Mouse (Mus musculus) embryonic fibroblast, embryonic 13.5 days (primary cell): Measurements from ENCODE around the gene Slc26a8. TPM values are rescaled to one million over a fixed set of nuclear protein-coding genes. Genes with fewer than 3 reads are reported as not detected.
"Not testable (repeated sequence)": the region's sequence is repeated elsewhere in the genome, so short reads cannot be mapped to it uniquely, and the experiment has no call there.

Source experiments
- H3K27ac ChIP-seq: 2 replicates; pipeline ENCODE4 v1.5.1; 2012; ENCODE audit warnings: low read length, control low read depth, inconsistent platforms; ENCODE audit not compliant: insufficient read depth
- H3K4me1 ChIP-seq: 2 replicates; pipeline ENCODE4 v1.6.1; 2011; ENCODE audit warnings: low read length; ENCODE audit not compliant: control insufficient read depth, insufficient read depth
- H3K4me3 ChIP-seq: 2 replicates; pipeline ENCODE4 v1.5.1; 2011; ENCODE audit warnings: mild to moderate bottlenecking, control low read depth, low read length; ENCODE audit not compliant: insufficient read depth
- CTCF ChIP-seq: IDR thresholded peaks from 2 replicates; pipeline ENCODE4 v1.5.1; 2011; ENCODE audit warnings: mild to moderate bottlenecking, control low read depth, low read length, moderate library complexity, borderline replicate concordance; ENCODE audit not compliant: insufficient read depth
- POLR2A ChIP-seq: IDR thresholded peaks from 2 replicates; pipeline ENCODE4 v1.6.1; 2011; ENCODE audit warnings: low read depth, mild to moderate bottlenecking, control low read depth, low read length, moderate library complexity
- polyA plus RNA-seq: library from polyadenylated mRNA; stranded (reverse); fragments of >200 nt; gene quantifications from 2 replicates; pipeline ENCODE4 v1.2.4, GENCODE M21; 2011; ENCODE audit warnings: low read depth; ENCODE audit not compliant: missing spikeins, insufficient read length

Slc26a8 gene
- 0.67 and 1.0 TPM in 2 replicates for polyA plus RNA-seq

GRCm38 (mm10) chr17:28689586-28690283, at the start of gene Slc26a8:
Gene Slc26a8, minus strand, starts transcription at chr17:28690233.
- TF ChIP-seq CTCF (no peak), POLR2A (no peak)
- Histone ChIP-seq H3K4me3 (peak within 1 kb of the TSS; percentile 48), H3K27ac (0 out of 2 replicates have a peak within 1 kb of the TSS, but pooled peaks have one; percentile 7), H3K4me1 (peaks cover 7% of the 10 kb centered on the region)

GRCm38 (mm10) chr17:28739244-28739643, 49.2 kb upstream of the Slc26a8 start:
- Histone ChIP-seq H3K27ac (no peak overlapping the region), H3K4me3 (no peak overlapping the region), H3K4me1 (no peaks in the 10 kb centered on the region)
- no peak for TF ChIP-seq CTCF
- no peak for TF ChIP-seq POLR2A

- TF ChIP-seq CTCF = no peak
- TF ChIP-seq POLR2A = no peak
- no peak overlapping the region for H3K4me3 ChIP-seq
- no peak overlapping the region for H3K27ac ChIP-seq
- H3K4me1 ChIP-seq = no peaks in the 10 kb centered on the region
Measured at GRCm38 (mm10) chr17:28737973-28738372, 47.9 kb upstream of the Slc26a8 start.

- no peak for TF ChIP-seq CTCF
- no peak overlapping the region for H3K27ac ChIP-seq
- H3K4me1 ChIP-seq = no peaks in the 10 kb centered on the region
- H3K4me3 ChIP-seq = no peak overlapping the region
Measured at GRCm38 (mm10) chr17:28736486-28736885, 46.5 kb upstream of the Slc26a8 start.

GRCm38 (mm10) chr17:28735317-28736105, 45.5 kb upstream of the Slc26a8 start:
- H3K4me1 ChIP-seq = no peaks in the 10 kb centered on the region
- no peak for TF ChIP-seq POLR2A
- no peak for TF ChIP-seq CTCF
- H3K27ac ChIP-seq = no peak overlapping the region
- no peak overlapping the region for H3K4me3 ChIP-seq

- not testable (repeated sequence) for H3K4me1 ChIP-seq, H3K27ac ChIP-seq
Measured at GRCm38 (mm10) chr17:28727511-28727910, 37.5 kb upstream of the Slc26a8 start.

GRCm38 (mm10) chr17:28725783-28726182, 35.8 kb upstream of the Slc26a8 start, which contains the start of gene AC170998.1:
Gene AC170998.1, plus strand, starts transcription at chr17:28726083.
- no peak within 1 kb of the TSS for H3K4me3 ChIP-seq
- peaks cover 2% of the 10 kb centered on the region for H3K4me1 ChIP-seq
- no peak within 1 kb of the TSS for H3K27ac ChIP-seq
- TF ChIP-seq POLR2A (no peak), CTCF (no peak)

More at GRCm38 (mm10) chr17:28727511-28727910, 37.5 kb upstream of the Slc26a8 start:
- H3K4me3 ChIP-seq = not testable (repeated sequence)

- H3K27ac ChIP-seq = no peak overlapping the region
Measured at GRCm38 (mm10) chr17:28717535-28717934, 27.5 kb upstream of the Slc26a8 start.

GRCm38 (mm10) chr17:28715832-28716548, 26.0 kb upstream of the Slc26a8 start:
- no peak overlapping the region for H3K27ac ChIP-seq
- no peaks in the 10 kb centered on the region for H3K4me1 ChIP-seq
- H3K4me3 ChIP-seq = no peak overlapping the region
- TF ChIP-seq POLR2A = no peak
- no peak for TF ChIP-seq CTCF

More at GRCm38 (mm10) chr17:28717535-28717934, 27.5 kb upstream of the Slc26a8 start:
- no peak for TF ChIP-seq POLR2A
- TF ChIP-seq CTCF = no peak
- peaks cover 2% of the 10 kb centered on the region for H3K4me1 ChIP-seq
- H3K4me3 ChIP-seq = no peak overlapping the region
